Mouse (Mus musculus) A20 (cell line): ENCODE data around the gene Dnajc17.

Experiments used
- DNase-seq: peaks from one replicate; pipeline ENCODE4 v3.0.0-alpha.2; 2011; ENCODE audit warnings: low read depth, low spot score

Dnajc17 gene

GRCm38 (mm10) chr2:119198049-119198448 is 10.5 kb downstream of the Dnajc17 start:
- no peak for DNase-seq

GRCm38 (mm10) chr2:119197493-119197892 is 11.1 kb downstream of the Dnajc17 start:
- DNase-seq = no peak

- no peak for DNase-seq
Measured at GRCm38 (mm10) chr2:119196316-119197108, 12.1 kb downstream of the Dnajc17 start.

GRCm38 (mm10) chr2:119194140-119194539 is 14.5 kb downstream of the Dnajc17 start:
- no peak for DNase-seq

GRCm38 (mm10) chr2:119190969-119191368 is 17.6 kb downstream of the Dnajc17 start:
- DNase-seq = no peak

- peak; percentile 86 for DNase-seq
Measured at GRCm38 (mm10) chr2:119189029-119189710, 19.4 kb downstream of the Dnajc17 start.

- DNase-seq = no peak
Measured at GRCm38 (mm10) chr2:119182914-119183313, 25.7 kb downstream of the Dnajc17 start.

- DNase-seq = peak; percentile 69
Measured at GRCm38 (mm10) chr2:119177384-119177939, 31.1 kb downstream of the Dnajc17 start.

GRCm38 (mm10) chr2:119176761-119177160 is 31.8 kb downstream of the Dnajc17 start:
- DNase-seq = peak; percentile 39

GRCm38 (mm10) chr2:119175614-119176013 is 33.0 kb downstream of the Dnajc17 start:
- no peak for DNase-seq

GRCm38 (mm10) chr2:119174866-119175265 is 33.7 kb downstream of the Dnajc17 start:
- DNase-seq = no peak

- DNase-seq = peak; percentile 76
Measured at GRCm38 (mm10) chr2:119173991-119174651, 34.5 kb downstream of the Dnajc17 start, which contains the start of gene Gm14137. Gene Gm14137 (plus strand): TSS chr2:119174509.

- DNase-seq = no peak
Measured at GRCm38 (mm10) chr2:119172862-119173576, 35.6 kb downstream of the Dnajc17 start.

GRCm38 (mm10) chr2:119172446-119172845 is 36.1 kb downstream of the Dnajc17 start:
- no peak for DNase-seq

GRCm38 (mm10) chr2:119171574-119171973 is 37.0 kb downstream of the Dnajc17 start:
- no peak for DNase-seq

- no peak for DNase-seq
Measured at GRCm38 (mm10) chr2:119170282-119170681, 38.3 kb downstream of the Dnajc17 start.

- DNase-seq = no peak
Measured at GRCm38 (mm10) chr2:119167866-119168256, 40.7 kb downstream of the Dnajc17 start.

GRCm38 (mm10) chr2:119166901-119167865 is 41.4 kb downstream of the Dnajc17 start, which contains the start of gene Gchfr:
Gene Gchfr (plus strand): TSS chr2:119167773.
- peak; percentile 58 for DNase-seq

- peak; percentile 46 for DNase-seq
Measured at GRCm38 (mm10) chr2:119165401-119165800, 43.2 kb downstream of the Dnajc17 start.

- DNase-seq = no peak
Measured at GRCm38 (mm10) chr2:119163999-119164398, 44.6 kb downstream of the Dnajc17 start.
